Mouse (Mus musculus): ENCODE data around the gene Lpcat1.

The Lpcat1 gene

DNA sequence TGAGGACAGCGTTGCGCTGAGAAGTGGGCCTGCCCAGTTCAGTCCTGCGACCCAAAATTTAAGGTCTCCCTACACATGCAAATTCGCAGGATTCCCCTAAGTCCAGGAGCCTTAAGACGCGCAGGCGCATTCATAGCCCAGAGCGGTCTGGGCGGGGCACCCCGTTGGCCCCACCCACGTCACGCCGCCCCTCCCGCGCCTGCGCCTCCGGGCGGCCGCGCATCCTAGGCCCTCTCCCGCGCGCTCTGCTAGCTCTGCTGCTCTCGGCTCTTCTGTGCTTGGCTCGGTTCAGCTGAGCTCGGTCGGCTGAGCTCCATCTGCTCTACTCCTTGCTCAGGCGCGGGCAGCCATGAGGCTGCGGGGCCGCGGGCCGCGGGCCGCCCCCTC is at the start of gene Lpcat1:
Lpcat1 (plus strand) TSS at position 164 of the 387 bp plus-strand sequence.
- peak; percentile 82 to 91 for DNase-seq (ENCODE audit: low spot score in 2 of 2)

DNA sequence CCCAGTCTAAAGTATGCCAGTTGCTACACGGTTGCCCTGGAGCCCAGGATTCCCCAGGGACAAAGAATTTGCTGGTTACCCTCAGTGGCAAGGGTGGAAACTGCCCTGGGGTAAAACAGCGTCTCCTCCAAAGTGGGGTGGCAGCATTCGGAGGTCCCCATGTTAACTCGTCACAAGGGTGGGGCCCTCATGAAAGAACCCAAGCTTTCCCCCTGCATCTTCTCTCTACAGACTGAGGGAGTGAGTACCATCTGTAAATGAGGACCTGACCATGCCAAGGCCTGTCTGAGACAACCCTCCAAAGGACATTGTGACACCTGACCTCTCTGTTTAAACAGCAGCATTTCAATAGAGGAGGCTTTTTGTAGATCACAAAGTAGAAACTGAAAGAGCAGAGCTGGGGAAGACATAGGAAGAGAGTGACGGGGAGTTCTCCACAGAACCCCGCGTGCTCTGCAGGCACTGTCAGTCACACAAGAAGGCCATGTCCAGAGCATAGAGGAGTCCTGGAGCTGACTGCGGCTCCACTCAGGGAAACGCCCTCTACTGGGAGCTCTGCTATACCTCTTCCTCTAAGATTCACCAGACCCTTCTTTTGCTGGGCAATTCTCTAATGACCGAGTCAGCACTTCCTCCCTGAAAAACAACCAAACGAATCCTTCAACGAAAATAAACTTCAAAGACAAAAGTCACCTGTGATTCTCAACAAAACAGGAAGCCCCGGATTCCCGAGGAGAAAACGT is 49.3 kb upstream of the Lpcat1 start:
- no peak for DNase-seq (ENCODE audit: low spot score in 2 of 2)

- no peak for DNase-seq (ENCODE audit: low spot score in 2 of 2)
These were observed 48.7 kb upstream of the Lpcat1 start for GRCm38 (mm10) chr13:73418297-73418696.

GRCm38 (mm10) chr13:73419244-73419643 is 47.8 kb upstream of the Lpcat1 start:
- no peak for DNase-seq (ENCODE audit: low spot score in 2 of 2)

- DNase-seq (ENCODE audit: low spot score in 2 of 2), result no peak
These were observed 44.0 kb upstream of the Lpcat1 start for GRCm38 (mm10) chr13:73423043-73423442.

GRCm38 (mm10) chr13:73425035-73425434 is 42.0 kb upstream of the Lpcat1 start:
- DNase-seq (ENCODE audit: low spot score in 2 of 2), result no peak

- peak; percentile 72 to 79 for DNase-seq (ENCODE audit: low spot score in 2 of 2)
These were observed 41.0 kb upstream of the Lpcat1 start for GRCm38 (mm10) chr13:73425839-73426490.

DNA sequence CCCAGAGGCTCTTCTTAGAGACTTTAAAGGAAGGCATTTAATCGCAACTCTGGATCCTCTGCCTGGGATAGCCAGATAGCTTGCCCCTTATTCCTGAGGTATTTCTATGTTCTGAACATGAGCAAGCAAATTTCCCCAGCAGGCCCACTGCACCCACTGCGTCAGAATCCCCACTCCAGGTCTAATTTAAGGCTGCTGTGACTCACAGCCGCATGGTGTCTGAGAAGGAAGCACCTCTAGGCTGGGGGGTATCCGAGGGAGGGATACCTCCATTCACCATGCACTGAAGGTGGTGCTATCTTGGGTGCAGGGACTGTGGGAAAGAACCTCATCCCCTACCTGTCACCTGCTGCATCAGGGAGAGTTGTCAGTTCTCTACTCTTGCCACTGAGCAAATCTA is 40.4 kb upstream of the Lpcat1 start:
- DNase-seq (ENCODE audit: low spot score in 2 of 2), result peak; percentile 40 to 43

GRCm38 (mm10) chr13:73429605-73430321 is 37.2 kb upstream of the Lpcat1 start:
- DNase-seq (ENCODE audit: low spot score in 2 of 2), result no peak

GRCm38 (mm10) chr13:73432466-73433149 is 34.4 kb upstream of the Lpcat1 start:
- no peak for DNase-seq (ENCODE audit: low spot score in 2 of 2)

GRCm38 (mm10) chr13:73433681-73434535 is 33.1 kb upstream of the Lpcat1 start:
- no peak for DNase-seq (ENCODE audit: low spot score in 2 of 2)

GRCm38 (mm10) chr13:73434687-73435086 is 32.3 kb upstream of the Lpcat1 start:
- no peak for DNase-seq (ENCODE audit: low spot score in 2 of 2)

- DNase-seq (ENCODE audit: low spot score in 2 of 2), result no peak
These were observed 31.3 kb upstream of the Lpcat1 start for GRCm38 (mm10) chr13:73435662-73436061.

DNA sequence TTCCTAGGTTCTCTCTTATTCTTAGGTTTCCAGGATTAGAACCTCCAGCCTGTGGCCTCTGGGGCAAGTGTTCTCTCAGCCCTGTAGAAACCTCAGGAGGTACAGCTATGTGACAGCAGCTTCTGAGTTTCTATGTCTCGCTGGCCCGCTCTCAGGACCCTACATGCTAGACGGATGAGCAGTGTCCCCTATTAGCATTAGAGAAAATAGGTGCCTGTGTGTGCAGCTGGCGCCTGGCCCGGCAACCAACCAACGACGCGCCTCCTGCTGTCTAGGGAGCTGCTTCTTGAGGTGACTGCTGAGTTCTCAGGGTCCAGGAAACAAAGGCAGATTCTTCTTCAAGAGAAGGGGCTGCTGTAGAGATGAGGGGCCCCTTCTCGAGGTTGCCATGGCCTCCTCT is 27.9 kb upstream of the Lpcat1 start:
- DNase-seq (ENCODE audit: low spot score in 2 of 2), result no peak

DNA sequence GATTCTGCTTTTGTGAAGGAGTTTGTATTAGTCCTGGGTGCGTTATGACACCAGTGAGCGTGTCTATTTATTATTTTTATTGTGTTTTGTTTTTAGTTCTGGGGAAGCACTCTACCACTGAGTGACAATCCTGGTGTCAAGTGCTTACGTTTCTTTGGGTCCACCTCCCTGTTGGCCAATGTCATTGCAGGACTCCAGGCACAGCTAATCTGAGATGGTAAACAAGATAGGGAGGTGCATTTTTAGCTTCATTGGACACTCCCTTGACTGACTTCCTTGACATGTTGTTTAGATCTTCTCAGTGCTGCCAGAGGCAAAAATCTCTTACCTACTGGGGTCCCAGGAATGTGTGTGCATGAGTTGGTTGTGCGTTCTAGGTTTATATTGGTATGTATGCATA is 26.0 kb upstream of the Lpcat1 start:
- DNase-seq (ENCODE audit: low spot score in 2 of 2), result no peak

DNA sequence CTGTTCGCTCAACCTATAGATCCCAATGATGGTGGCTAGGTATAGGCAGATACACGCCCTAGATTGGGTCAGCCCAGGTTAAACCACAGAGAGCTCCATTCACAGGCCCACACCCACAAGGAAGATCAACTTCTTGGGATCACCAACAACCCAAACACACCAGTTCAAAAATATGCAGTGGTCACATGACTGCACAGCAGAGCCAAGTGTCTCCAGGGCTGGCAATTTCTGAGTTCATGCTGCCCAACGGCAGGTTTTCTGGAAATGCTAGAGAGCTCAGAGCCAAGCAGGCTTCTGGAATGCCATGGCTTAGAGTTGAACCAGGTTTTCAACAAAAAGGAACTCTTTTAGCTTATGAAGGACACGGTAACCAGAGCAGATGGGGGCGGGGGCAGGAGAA is 25.3 kb upstream of the Lpcat1 start:
- no peak for DNase-seq (ENCODE audit: low spot score in 2 of 2)

GRCm38 (mm10) chr13:73442431-73442830 is 24.6 kb upstream of the Lpcat1 start:
- DNase-seq (ENCODE audit: low spot score in 2 of 2), result no peak

GRCm38 (mm10) chr13:73443093-73443821 is 23.7 kb upstream of the Lpcat1 start:
- no peak for DNase-seq (ENCODE audit: low spot score in 2 of 2)

DNA sequence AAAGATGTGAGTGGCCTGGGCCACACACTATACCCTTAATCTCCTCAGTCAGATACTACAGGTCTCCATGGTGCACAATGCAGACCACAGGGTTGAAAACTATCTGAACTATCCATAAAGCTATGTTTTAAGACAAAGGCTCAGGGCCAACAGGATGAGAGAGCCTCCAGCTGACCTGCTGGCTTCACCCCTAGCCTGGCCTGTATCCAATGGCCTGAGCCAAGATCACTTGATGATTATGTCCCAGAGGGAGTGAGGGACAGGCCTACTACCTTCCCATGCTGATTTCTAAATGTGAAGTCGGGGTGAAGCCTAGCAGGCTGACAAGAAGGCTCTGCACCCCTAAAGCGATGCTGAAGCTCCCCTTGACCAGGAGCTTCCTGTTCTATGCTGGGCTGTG is 21.9 kb upstream of the Lpcat1 start:
- DNase-seq (ENCODE audit: low spot score in 2 of 2), result no peak

DNA sequence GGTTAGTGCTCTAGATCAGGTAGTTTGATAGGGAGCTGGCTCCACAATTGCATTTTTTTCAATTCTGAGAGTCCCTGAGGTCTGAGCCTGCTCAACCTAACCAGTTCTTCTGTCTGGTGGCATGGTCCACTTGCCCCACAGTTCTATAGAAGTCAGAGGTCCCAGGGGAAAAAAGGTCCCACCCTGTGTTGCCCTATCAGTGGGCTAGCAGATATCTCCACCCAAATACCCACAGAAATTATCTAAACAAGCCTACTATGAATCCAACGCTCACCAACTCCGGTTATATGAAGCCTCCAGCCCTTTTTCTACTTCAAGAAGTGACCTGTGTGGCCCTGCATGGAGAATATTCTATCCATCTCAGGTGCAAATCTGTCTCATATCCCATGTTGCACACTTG is 20.9 kb upstream of the Lpcat1 start:
- DNase-seq (ENCODE audit: low spot score in 2 of 2), result no peak

GRCm38 (mm10) chr13:73446494-73446893 is 20.5 kb upstream of the Lpcat1 start:
- DNase-seq (ENCODE audit: low spot score in 2 of 2), result no peak
